Mouse (Mus musculus) lung, postnatal 0 days (tissue): ENCODE data around the gene Tnfrsf11a. TPM values are rescaled to one million over a fixed set of nuclear protein-coding genes. Genes with fewer than 3 reads are reported as not detected.

Source experiments
- ATAC-seq: fragments of 200-750 bp; cut with Nextera tagmentation; 2 replicates; pipeline ENCODE4 v1.8.0; 2017; ENCODE audit warnings: moderate library complexity
- DNase-seq: peaks from one replicate; pipeline ENCODE4 v3.0.0-alpha.2; 2016; ENCODE audit warnings: low spot score
- H3K27ac ChIP-seq: fragments of 300-500 bp; sonication (generic); 2 replicates; pipeline ENCODE4 v1.5.1; 2014; ENCODE audit warnings: antibody characterized with exemption, mild to moderate bottlenecking, low read length, mixed read lengths
- H3K27me3 ChIP-seq: fragments of 300-500 bp; sonication (generic); replicated peaks from 2 replicates; pipeline ENCODE4 v1.6.1; 2014; ENCODE audit warnings: low read length, mixed read lengths; ENCODE audit not compliant: insufficient read depth
- H3K36me3 ChIP-seq: fragments of 300-500 bp; sonication (generic); 2 replicates; pipeline ENCODE4 v1.6.1; 2014; ENCODE audit warnings: low read length, mixed read lengths; ENCODE audit not compliant: insufficient read depth
- H3K4me1 ChIP-seq: fragments of 300-500 bp; sonication (generic); 2 replicates; pipeline ENCODE4 v1.6.1; 2014; ENCODE audit warnings: antibody characterized with exemption, low read depth, low read length, mixed read lengths; ENCODE audit not compliant: insufficient read depth
- H3K4me2 ChIP-seq: fragments of 300-500 bp; sonication (generic); replicated peaks from 2 replicates; pipeline ENCODE4 v1.6.1; 2014; ENCODE audit warnings: low read depth, mild to moderate bottlenecking, low read length, moderate library complexity, mixed read lengths
- H3K4me3 ChIP-seq: fragments of 300-500 bp; sonication (generic); 2 replicates; pipeline ENCODE4 v1.5.1; 2014; ENCODE audit warnings: low read depth, low read length
- H3K9ac ChIP-seq: fragments of 300-500 bp; sonication (generic); replicated peaks from 2 replicates; pipeline ENCODE4 v1.6.1; 2014; ENCODE audit warnings: low read depth, mild to moderate bottlenecking
- H3K9me3 ChIP-seq: fragments of 300-500 bp; sonication (generic); 2 replicates; pipeline ENCODE4 v1.6.1; 2016; ENCODE audit warnings: low read length, mixed read lengths
- CTCF ChIP-seq: IDR thresholded peaks from 2 replicates; pipeline ENCODE4 v1.5.1; 2016; ENCODE audit warnings: antibody characterized with exemption, mild to moderate bottlenecking
- EP300 ChIP-seq: IDR thresholded peaks from 2 replicates; pipeline ENCODE4 v1.6.1; 2016; ENCODE audit warnings: antibody characterized with exemption, mild to moderate bottlenecking, control low read depth
- WGBS: fragments of 180-500 bp; shearing (Covaris S2); extraction: QIAGEN DNeasy Blood & Tissue Kit; methylation state at CpG from one replicate; pipeline ENCODE4 v1.1.7; 2014; 5-methylcytosine and 5-hydroxymethylcytosine counted together
- polyA plus RNA-seq: library from polyadenylated mRNA; unstranded; fragments of >200 nt; fragmentation: Nextera tagmentation; extraction: Ambion mirVana; gene quantifications from 2 replicates; pipeline ENCODE4 v1.2.1, GENCODE M21; 2015

The Tnfrsf11a gene
- polyA plus RNA-seq, 1 experiment from 2014 or later: 2.2 TPM

- Histone ChIP-seq H3K4me2 (no peak overlapping the region), H3K36me3 (no peaks in the 10 kb centered on the region), H3K4me1 (no peaks in the 10 kb centered on the region), H3K27ac (no peak overlapping the region), H3K9me3 (no peaks in the 10 kb centered on the region), H3K9ac (no peak overlapping the region), H3K27me3 (no peaks in the 10 kb centered on the region), H3K4me3 (no peak overlapping the region)
- ATAC-seq (no peak), DNase-seq (no peak)
- 85% methylated on average over 4 of the region's 4 CpGs for WGBS
- no peak for TF ChIP-seq CTCF
- TF ChIP-seq EP300: no peak
Observed at GRCm38 (mm10) chr1:105795705-105796104, 15.2 kb downstream of the Tnfrsf11a start.

- WGBS: 84% methylated on average over 6 of the region's 6 CpGs
- no peaks in the 10 kb centered on the region for H3K4me1 ChIP-seq
- no peak overlapping the region for H3K9ac ChIP-seq
- TF ChIP-seq CTCF (no peak), EP300 (no peak)
- H3K27ac ChIP-seq: no peak overlapping the region
- H3K4me2 ChIP-seq: no peak overlapping the region
- H3K9me3 ChIP-seq: no peaks in the 10 kb centered on the region
- no peaks in the 10 kb centered on the region for H3K36me3 ChIP-seq
- ATAC-seq: no peak
- H3K27me3 ChIP-seq: no peaks in the 10 kb centered on the region
- no peak for DNase-seq
- H3K4me3 ChIP-seq: no peak overlapping the region
Observed at GRCm38 (mm10) chr1:105800570-105800969, 20.1 kb downstream of the Tnfrsf11a start.

GRCm38 (mm10) chr1:105801252-105801651 lies 20.7 kb downstream of the Tnfrsf11a start:
- no peak for DNase-seq
- no peaks in the 10 kb centered on the region for H3K9me3 ChIP-seq
- H3K4me3 ChIP-seq: no peak overlapping the region
- ATAC-seq: no peak
- TF ChIP-seq EP300: no peak
- TF ChIP-seq CTCF: no peak
- no peaks in the 10 kb centered on the region for H3K27me3 ChIP-seq
- no peak overlapping the region for H3K27ac ChIP-seq
- no peaks in the 10 kb centered on the region for H3K36me3 ChIP-seq
- no peak overlapping the region for H3K9ac ChIP-seq
- H3K4me1 ChIP-seq: no peaks in the 10 kb centered on the region
- no peak overlapping the region for H3K4me2 ChIP-seq

- Histone ChIP-seq H3K27me3 (no peaks in the 10 kb centered on the region), H3K36me3 (no peaks in the 10 kb centered on the region), H3K27ac (no peak overlapping the region), H3K4me3 (no peak overlapping the region), H3K4me2 (no peak overlapping the region), H3K4me1 (no peaks in the 10 kb centered on the region), H3K9me3 (no peaks in the 10 kb centered on the region), H3K9ac (no peak overlapping the region)
- ATAC-seq (peak; percentile 41; the same call in 1 of the 2 replicates), DNase-seq (peak; percentile 23)
- 33% methylated on average over 6 of the region's 6 CpGs for WGBS
- TF ChIP-seq CTCF (no peak), EP300 (no peak)
Observed at GRCm38 (mm10) chr1:105802941-105803340, 22.4 kb downstream of the Tnfrsf11a start.

GRCm38 (mm10) chr1:105804285-105804684 lies 23.8 kb downstream of the Tnfrsf11a start:
- Histone ChIP-seq H3K9ac (no peak overlapping the region), H3K4me2 (no peak overlapping the region), H3K27me3 (no peaks in the 10 kb centered on the region), H3K4me3 (no peak overlapping the region), H3K4me1 (no peaks in the 10 kb centered on the region), H3K9me3 (no peaks in the 10 kb centered on the region), H3K36me3 (no peaks in the 10 kb centered on the region), H3K27ac (no peak overlapping the region)
- ATAC-seq (no peak), DNase-seq (no peak)
- 50% methylated on average over 3 of the region's 3 CpGs for WGBS
- TF ChIP-seq EP300: no peak
- no peak for TF ChIP-seq CTCF

GRCm38 (mm10) chr1:105805565-105805964 lies 25.0 kb downstream of the Tnfrsf11a start:
- Histone ChIP-seq H3K4me2 (no peak overlapping the region), H3K36me3 (no peaks in the 10 kb centered on the region), H3K9me3 (no peaks in the 10 kb centered on the region), H3K4me1 (no peaks in the 10 kb centered on the region), H3K27me3 (no peaks in the 10 kb centered on the region), H3K4me3 (no peak overlapping the region), H3K9ac (no peak overlapping the region), H3K27ac (no peak overlapping the region)
- WGBS: 79% methylated on average over 4 of the region's 4 CpGs
- DNase-seq (no peak), ATAC-seq (no peak)
- no peak for TF ChIP-seq EP300
- TF ChIP-seq CTCF: no peak
